Mouse (Mus musculus): Measurements from ENCODE around the gene Gm21969.

Gm21969 gene

DNA sequence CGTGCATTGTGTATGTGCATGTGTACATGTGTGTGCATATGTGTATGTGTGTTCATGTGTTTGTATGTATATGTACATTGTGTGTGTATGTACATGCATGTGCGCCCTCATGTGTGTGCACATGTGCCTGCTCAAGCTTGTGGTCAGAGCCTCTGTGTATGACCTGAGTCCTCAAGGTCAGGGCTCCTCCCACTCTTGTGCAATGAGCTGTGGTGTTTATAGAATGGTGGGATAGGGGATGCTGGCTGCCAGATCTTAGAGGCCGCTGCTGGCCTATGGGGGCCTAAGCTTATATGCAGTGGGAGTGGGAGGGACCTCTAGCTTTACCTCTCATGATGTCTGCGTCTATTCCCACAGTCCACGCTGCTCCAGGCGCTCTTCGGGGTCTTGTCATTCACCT is 17.3 kb upstream of the Gm21969 start:
- DNase-seq (ENCODE audit: low read depth): no peak

DNA sequence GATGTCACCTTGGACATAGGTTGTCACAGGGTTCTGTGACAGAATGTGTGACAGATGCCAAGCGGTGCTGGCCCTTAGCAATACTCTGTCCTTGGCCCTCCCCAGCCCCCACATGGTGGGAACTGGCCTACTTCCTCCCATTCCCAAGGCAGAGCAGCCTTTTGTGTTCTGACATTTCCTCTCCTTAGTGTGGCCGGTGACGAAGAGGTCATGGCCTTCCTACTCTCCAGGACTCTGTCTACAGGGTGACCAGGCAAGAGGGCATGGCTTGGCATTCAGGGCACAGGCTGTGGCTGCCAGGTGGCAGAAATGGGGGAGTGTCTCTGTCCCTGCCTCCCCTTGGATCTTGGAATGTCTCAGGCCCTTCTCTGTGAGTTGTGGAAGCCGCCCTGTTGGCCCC is 15.6 kb upstream of the Gm21969 start:
- DNase-seq (ENCODE audit: low read depth): no peak

DNA sequence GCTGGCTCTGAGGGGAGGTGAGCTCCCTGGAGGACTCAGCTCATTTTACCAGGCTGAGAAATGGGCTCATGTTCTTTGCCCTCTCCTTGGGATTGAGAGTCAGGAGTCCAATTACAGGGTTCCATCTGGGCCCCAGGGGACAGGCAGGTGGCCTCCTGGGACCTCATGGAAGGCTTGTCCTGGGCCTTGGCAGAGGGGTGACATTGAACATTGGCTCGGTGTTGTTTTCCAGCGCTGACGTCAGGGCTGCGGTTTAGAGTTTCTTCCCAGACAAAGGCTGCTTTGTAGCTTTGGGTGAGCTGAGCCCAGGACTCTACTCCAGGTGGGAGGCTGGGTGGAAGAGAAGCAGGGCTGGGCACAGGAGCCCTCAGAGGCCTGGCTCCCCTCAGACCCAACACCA is 15.2 kb upstream of the Gm21969 start:
- DNase-seq (ENCODE audit: low read depth): no peak

DNA sequence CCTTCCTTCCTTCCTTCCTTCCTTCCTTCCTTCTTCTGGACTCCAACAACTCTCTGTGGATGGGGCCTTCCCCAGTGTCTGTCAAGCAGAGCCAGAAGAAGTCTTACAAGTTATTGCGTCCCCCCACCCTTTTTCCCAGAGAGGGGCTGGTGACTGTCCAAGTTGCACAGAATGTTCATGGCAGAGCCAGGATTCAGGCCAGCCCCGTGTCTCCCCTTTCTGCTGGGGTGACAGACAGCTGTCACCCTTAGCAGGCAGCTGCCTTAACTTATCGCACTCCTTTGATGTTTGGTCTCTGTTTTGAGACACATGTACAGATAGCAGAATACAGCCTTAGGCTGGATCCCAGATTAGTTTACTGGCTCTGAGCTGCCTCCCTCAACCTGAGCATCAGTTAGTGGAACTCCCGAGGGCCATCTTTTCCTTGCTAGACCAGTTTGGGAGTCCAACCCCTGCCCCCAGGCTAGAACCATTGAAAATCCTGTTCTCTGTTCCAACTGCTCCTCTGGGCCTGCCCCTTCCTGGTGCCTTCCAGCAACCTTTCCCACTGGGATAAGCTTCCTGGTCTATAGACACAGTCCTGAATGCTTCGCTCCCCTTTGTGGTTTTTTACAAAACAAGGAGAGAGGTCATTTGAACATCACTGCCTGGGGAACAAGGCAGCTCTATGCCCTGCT is 13.5 kb upstream of the Gm21969 start:
- DNase-seq (ENCODE audit: low read depth): no peak

DNA sequence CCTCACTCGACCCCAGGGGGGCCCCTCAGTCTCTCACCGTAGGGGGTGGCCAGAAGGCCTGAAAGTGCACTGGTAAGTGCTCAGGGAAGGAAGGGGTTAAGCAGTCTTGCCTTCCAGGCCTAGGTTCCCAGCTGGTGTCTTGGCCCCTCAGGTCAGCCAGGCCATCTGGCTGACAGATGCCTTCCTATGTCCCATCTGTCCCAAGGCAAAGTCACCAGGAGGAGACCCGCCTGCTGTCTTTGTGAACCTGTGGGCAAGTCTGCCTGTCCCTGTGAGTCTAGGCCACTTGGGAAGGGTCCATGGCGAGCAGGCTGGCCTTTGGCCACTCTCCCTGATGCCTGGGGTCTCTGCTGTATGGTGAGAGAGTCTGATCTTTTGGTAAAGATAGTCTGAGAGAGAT is 12.5 kb upstream of the Gm21969 start:
- no peak for DNase-seq (ENCODE audit: low read depth)

DNA sequence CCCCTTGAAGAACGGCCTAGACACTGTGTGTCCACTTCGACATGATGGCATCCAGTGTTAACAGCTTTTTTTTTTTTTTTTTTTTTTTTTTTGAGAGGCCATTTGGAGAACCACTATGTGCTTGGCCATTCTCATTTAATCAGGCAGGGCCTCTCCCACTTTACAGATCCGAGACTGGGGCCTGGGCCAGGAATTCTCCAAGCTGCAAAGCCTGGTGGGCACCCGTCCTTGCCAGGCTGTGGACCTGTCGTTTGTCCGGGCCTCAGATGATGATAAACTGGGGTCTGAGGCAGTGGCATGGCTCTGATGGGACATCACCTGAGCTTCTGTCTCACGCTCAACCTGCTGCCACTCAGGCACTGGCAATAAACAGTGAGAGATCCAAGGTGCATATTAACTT is 10.1 kb upstream of the Gm21969 start:
- no peak for DNase-seq (ENCODE audit: low read depth)

DNA sequence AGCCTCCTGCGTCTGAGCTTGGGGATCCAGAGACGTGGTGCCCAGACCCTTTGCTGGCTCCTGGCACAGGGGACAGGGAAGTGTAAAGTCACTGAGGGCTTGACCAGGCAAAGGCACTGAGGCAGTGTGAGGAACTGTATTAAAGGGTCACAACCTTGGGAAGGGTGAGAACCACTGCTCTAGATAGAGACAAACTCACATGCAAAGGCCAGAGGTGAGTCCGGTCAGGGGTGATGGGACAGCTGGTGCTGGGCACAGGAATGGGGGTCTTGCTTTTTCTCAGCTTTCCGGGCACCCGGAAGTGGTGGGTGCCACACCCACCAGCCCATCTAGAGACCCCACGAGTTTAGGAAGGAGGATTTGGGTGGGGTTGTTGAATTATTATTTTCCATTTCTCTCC is 9.6 kb upstream of the Gm21969 start:
- DNase-seq (ENCODE audit: low read depth): no peak

DNA sequence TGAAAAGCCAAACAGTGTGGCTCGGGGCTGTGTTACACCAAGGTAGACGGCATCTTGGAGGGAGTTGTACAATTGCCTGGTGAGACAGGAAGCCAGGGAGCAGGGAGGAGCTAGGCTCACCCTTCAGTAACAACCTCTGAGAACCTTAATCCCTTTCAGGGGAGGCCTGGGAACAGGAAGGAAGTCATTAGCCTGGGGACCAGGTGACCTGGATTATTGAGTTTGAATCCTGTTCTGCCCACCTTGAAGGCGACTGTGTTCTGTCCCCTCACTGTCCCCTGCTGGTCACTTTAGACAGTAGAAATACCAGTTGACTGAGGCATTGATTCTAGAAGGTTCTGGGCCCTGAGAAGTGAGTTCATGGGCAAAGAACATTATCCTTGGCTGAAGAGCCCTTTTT is 8.9 kb upstream of the Gm21969 start:
- DNase-seq (ENCODE audit: low read depth): no peak

DNA sequence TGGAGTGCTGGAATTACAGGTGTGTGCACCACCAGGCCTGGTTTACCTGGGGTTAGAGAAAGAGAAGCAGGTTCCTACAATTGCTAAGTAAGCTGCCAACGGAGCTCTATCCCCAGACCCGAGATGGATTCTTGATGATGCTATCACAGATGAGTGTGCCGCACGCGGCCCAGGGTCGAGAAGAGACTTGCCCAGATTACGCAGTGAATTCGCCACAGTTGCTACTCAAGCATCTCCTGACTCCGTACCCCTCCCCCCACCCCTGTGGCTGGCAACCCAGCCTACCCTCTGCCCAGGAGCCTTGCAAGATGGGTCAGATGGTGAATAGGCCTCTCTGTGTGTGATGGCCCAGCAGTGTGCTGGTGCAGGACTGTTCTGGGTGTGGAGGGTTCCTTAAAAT is 6.3 kb upstream of the Gm21969 start:
- no peak for DNase-seq (ENCODE audit: low read depth)

DNA sequence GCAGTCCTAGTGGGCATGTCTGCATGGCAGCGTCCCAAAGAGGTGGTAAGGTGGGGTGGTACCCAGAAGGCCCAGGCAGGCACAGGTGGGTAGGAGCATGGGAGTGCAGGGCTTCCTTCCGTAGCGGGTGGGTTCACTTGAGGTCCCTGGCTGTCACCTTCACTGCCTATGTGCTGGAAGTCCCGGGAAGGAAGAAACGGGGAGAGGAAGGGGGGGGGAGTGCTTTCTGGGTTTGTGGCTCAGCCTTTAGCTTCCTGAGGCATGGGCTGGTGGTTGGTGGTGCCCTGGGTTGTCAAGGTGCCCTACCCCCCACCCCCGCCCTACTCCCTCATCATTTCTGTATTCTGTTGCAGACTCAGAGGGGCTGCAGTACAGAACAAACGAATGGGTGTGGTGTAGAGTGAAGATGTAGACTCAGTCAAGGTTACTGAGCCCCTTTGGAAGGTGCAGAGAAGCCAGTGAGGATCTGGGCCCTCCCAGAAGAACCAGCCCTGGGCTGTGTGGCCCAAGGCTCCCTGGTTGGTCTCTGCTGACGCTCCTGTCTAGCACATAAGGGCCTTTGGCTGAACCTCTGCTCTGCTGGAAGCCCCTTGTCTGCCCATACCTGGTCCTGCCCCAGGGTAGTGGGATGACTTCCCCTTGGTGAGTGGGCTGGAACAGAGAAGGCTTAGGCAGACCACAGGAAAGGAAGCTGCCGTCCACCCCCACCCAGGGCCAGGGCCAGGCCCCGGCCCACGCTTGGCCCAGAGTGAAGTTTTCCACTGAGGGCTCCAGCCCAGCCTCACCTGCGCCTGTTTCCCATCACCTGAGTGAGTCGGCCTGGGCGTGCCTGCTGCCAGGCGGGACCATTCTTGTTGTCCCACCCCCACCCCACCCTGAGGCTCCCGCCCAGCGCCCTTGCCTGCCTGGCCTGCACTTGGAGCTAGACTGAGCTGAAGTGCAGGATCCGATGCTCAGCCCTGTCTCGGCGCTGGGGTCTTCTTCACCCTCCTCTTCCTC is 5.4 kb upstream of the Gm21969 start:
- DNase-seq (ENCODE audit: low read depth): no peak

DNA sequence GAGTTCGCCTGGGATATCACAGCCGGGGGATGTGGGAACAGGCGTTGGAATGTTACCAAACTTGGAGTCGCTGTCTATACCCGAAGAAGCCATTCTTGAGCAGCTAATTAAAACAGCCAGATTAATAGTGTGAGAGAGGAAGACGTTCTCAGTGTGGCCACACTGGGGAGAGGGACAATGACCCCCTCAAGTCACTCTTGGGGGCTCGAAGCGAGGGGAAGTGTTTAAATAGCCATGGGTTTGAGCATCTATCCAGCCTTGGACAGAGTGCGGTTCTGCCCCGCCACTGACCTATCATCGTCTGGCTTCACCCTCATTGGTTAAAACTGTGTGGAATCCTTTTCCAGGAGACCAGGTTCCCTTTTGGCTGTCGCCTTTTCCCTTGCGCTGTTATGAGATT is 4.6 kb upstream of the Gm21969 start:
- DNase-seq (ENCODE audit: low read depth): no peak

DNA sequence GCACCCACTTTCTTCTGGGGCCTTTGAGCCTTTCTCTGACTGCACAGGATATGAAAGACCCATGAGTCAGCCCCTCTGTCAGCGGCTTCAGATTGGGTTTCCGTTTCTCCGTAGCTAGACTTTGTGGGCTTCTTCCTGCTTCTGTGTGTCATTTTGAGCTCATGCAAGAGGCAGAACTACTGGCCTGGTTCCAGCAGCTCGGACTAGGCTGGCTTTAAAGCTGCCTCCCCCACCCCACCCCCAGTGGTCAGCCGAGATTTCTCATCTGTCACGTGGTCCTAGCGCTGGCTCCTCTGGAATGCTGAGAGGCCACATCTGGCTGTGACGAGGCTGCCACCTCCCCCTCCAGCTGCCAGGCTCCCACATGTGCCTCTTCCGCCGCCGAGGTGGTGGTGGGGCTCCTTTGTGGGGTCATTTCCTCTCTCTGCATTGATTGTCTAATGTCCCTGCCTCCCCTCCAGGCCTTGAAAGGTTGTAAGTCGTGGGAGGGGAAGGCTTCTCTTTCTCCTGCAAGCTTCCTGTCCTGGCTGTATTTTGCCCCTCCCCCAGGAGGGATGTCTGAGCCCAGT is 4.0 kb upstream of the Gm21969 start:
- DNase-seq (ENCODE audit: low read depth): no peak

DNA sequence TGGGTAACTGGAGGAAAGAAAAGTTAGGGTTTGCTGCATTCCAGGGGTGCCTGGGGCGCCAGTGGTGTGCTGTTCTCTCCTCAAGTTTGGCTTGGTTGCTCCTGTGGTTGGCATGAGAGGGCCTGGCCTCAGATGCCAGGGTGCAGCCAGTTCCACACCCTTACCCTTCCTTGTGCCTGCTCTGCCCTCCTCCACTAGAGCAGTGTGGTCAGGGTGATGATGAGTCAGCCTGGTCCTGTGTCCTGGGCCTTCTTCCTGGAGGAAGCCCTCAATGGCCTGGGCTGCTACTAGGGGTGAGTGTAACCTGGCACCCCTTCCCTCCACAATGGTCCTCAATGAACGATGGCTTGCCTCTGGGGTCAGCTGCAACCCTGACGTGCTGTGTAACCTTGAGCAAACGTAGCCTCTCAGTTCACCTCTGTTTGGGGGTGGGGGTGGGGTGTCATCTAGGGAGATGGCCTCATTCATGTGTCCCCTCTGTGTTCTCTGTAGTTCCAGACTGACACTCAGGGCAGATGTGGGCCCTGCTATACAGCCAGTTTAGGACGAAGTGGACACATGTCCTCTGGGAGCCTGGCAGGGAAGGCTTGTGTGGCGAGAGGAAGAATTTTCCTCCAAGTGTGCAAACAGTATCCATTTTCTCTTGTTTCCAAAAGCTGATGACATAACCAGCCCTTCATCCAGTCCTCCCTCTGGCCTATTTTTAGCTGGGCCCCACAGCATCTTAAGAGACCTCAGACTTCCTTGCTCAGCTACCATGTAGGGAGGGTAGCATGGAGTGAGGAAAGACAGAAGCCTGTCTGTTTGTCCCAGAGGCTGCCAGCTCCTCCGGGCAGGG is 1.2 kb upstream of the Gm21969 start:
- no peak for DNase-seq (ENCODE audit: low read depth)

DNA sequence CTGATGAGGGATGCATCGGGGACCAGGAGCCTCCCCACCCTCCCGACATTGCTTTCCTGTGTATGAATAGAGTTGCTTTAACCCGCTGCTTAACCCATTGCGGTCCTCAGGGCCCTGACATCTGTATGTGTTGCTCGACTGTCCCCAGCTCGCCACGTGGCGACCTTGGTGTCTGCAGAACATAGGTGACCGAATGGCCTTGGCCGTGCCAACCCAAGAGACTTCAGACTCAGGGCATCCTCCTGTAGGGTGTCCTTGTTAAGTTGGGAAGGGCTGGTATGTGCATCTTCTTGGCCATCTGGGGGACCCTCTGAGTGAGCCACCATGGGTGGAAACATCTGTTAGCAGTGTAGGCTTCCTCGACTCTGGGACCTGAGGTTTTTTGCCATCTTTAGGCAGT is 2.2 kb downstream of the Gm21969 start:
- DNase-seq (ENCODE audit: low read depth): no peak

DNA sequence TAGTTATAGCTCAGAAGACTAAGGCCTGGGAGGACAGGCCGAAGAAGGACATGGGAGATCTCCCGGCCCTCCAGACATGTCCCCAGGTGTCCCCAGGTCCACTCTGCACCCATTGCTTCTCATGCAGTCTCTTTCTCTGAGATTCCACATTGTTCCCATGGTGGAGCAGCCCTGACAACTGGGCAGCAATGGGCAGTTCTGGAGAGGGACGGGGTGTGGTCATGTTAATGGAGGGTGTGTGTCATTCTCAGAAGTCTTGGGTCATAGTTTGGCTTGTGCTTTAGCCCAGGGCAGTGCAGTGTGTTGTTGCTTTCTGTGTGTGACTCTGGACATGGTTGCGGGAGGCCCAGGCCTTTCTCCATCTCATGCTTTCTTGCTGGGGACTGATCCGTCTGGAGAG is 3.7 kb downstream of the Gm21969 start:
- DNase-seq (ENCODE audit: low read depth): no peak

DNA sequence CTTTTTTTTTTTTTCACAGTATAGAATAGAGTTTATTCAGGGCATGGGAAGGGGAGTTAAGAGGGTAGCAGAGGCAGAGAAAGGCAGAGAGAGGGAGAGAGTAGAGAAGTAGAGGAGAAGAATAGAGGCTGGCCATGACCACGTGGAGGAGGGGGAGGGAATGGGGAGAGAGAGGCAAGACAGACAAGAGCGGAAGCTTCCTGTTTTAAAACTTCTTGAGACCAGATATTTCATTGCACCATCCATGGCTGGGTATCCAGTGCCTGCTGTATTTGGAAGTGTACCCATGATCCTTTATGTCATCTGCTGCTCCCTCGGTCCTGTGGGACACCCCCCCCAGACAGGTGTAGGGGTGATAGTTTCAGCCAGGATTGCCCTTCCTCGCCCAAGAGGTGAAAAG is 6.0 kb downstream of the Gm21969 start:
- no peak for DNase-seq (ENCODE audit: low read depth)

DNA sequence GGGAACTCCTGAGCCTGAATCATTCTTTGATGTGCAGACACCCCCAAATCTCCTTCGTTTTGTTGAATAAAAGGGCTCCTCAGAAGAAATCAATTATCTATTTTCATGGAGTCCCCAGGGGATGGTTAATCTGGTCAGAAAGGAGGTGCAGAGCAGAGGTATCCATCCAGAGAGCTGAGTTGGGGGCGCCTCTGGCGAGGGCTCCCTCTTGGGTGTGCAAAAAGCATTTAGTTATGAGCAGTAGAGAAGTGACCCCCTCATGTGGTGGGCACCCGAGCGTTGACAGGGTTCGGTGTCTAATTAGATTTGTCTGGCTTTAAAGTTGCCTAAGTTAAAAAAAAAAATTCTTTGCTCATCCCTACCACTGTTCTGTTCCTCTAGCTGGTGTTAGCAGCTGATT is 8.0 kb downstream of the Gm21969 start:
- no peak for DNase-seq (ENCODE audit: low read depth)

DNA sequence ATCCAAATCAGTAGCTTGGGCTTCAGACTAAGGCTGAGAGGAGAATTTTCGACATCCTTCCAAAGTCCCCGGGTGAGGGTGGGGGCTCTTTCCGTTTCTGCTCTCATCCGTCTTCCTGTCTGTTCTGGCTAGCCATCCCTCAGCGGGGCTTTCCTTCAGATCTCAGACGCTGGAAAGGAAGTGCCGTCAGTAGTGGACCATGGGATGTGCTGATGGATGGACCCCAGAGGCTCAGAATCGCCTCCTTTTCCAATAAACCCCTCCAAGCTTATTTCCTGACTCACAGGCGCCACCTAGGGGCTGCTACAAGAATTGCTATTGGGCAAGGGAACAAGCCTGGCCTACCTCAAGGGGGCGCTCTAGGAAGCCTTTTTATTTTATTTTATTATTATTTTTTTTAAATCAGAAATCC is 8.6 kb downstream of the Gm21969 start:
- DNase-seq (ENCODE audit: low read depth): peak; percentile 51

DNA sequence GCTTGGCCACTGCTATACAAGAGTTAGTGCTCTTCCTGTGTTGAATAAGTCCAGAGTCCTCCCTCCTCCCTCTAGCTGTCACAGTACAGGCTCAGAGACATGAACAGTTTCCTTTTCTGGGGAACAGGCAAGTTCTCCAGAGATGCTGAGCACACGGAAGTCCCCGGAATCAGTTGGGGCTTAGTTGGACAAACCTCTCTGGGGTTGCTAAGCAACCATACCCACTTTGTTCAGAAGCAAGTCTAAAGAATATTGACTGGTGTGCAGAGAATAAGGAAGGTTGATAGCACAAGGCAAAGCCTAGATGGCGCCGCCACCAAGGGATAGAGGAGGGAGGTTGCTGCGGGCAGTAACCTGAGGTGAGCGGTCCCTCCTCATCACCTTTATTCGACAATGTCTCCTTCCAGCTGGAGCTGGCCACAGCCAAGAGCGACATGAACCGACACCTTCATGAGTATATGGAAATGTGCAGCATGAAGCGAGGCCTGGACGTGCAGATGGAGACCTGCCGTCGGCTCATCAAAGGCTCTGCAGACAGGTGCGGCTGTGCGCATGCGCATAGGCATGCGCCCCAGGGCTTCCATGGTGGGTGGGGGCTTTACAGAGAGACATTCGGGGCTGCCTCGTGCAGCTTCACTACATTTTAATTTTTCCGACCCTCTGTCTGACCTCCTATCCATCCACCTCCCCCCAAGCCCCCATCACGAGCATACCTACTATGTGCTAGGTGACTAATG is 11.7 kb downstream of the Gm21969 start:
- DNase-seq (ENCODE audit: low read depth): no peak

DNA sequence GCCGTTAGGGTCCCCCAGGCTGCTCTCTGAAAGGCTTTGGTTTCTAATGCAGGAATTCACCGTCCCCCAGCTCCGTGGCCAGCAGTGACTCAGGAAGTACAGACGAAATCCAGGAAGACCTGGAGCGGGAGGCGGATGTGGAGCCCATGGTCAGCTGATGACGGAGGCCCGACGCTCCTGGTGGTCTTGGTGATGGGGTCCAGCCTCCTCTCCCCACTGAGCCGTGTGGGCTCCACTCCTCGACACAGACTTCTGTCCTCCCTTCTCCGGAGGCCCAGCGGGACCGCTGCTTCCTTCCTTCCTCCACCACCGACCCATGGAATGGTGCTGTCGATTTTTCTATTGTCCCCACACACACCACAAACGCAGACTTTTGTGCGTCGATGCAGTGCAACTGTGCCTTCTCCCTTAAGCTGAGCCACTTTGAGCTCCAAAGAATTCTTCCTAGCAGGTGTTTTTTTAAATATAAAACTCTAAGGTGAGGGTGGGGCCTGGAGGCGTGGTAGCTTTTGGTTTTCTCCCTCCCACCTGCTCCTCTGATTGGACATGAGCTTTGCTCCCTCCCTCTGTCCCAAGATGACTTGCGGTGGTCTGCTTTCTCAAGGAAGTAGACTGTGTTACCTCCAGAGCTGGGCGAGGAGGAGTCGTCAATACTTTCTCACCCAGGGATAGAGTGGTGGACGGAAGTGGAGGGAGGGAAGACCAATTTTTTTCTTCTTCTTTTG is 13.5 kb downstream of the Gm21969 start:
- DNase-seq (ENCODE audit: low read depth): peak; percentile 77

DNA sequence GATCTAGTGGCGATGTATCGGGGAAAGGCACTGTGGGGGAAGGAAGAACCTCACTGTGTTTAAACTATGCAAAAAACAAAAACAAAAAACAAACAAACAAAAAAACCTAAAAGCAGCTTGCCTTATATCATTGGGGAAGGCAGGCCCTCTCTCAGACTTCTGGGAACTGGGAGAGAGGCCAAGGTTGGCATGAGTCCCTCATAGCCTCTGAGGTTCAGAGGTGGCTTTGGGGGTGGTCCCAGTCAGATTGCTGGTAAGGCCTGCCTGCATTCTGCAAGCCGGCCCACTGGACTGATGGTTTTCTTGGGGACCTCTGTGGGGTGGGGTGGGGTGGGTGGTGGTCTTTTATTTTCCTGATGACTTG is 14.0 kb downstream of the Gm21969 start:
- DNase-seq (ENCODE audit: low read depth): no peak

Data from c-Kit-positive CD71-positive TER-119-negative erythroid progenitor cells, embryonic 14.5 days (primary cell).